Comparison of ENCODE assay signal across 19 mouse cellular contexts in genomic region chr11:54145990-54146389, GRCm38 (mm10). TPM values are rescaled to one million over a fixed set of nuclear protein-coding genes. Genes with fewer than 3 reads are reported as not detected.
"Had no signal": no experiment of that assay in that cellular context is flagged by ENCODE, and none has a peak within 500 bp of the region (broad histone marks: within the 10 kb centered on the region; RNA-seq: fewer than 3 reads in every experiment).

No protein-coding gene starts in this region.

- DNase-seq: kidney, adult 2 months; kidney, postnatal 25 days; layer of hippocampus, adult 9-11 months; liver; liver, embryonic 13.5 days; liver, postnatal 0 days; lung, postnatal 36 days; right cerebral cortex, postnatal 4 days; spleen, adult 18-20 months; thymus, adult 2 months; thymus, postnatal 36 days had no signal

- H3K36me3 ChIP-seq: kidney, embryonic 15.5 days; limb, embryonic 12.5 days; liver, embryonic 13.5 days; lung, embryonic 15.5 days; midbrain, embryonic 15.5 days; neural tube, embryonic 12.5 days; stomach, embryonic 15.5 days had no signal

- H3K9me3 ChIP-seq: kidney, embryonic 15.5 days; liver, embryonic 13.5 days; lung, embryonic 15.5 days; midbrain, embryonic 15.5 days; neural tube, embryonic 12.5 days; stomach, embryonic 15.5 days had no signal

- ATAC-seq: liver, postnatal 0 days; midbrain, embryonic 15.5 days had no signal

- H3K4me1 ChIP-seq: kidney, embryonic 15.5 days; liver, embryonic 13.5 days; lung, embryonic 15.5 days; midbrain, embryonic 15.5 days; neural tube, embryonic 12.5 days; stomach, embryonic 15.5 days had no signal

- H3K4me2 ChIP-seq: kidney, embryonic 15.5 days; limb, embryonic 12.5 days; liver, embryonic 13.5 days; lung, embryonic 15.5 days; midbrain, embryonic 15.5 days; neural tube, embryonic 12.5 days; stomach, embryonic 15.5 days had no signal

- H3K4me3 ChIP-seq: kidney, embryonic 15.5 days; limb, embryonic 12.5 days; liver, embryonic 13.5 days; lung, embryonic 15.5 days; midbrain, embryonic 15.5 days; neural tube, embryonic 12.5 days; stomach, embryonic 15.5 days had no signal

- H3K27me3 ChIP-seq: kidney, embryonic 15.5 days; limb, embryonic 12.5 days; lung, embryonic 15.5 days; midbrain, embryonic 15.5 days; neural tube, embryonic 12.5 days; stomach, embryonic 15.5 days had no signal

- H3K9ac ChIP-seq: kidney, embryonic 15.5 days; limb, embryonic 12.5 days; liver, embryonic 13.5 days; liver, postnatal 0 days; lung, embryonic 15.5 days; midbrain, embryonic 15.5 days; neural tube, embryonic 12.5 days; stomach, embryonic 15.5 days had no signal

- H3K27ac ChIP-seq: kidney, embryonic 15.5 days; limb, embryonic 12.5 days; liver, embryonic 13.5 days; lung, embryonic 15.5 days; midbrain, embryonic 15.5 days; neural tube, embryonic 12.5 days; stomach, embryonic 15.5 days had no signal

RNA-seq across cellular contexts. Expression of gene P4ha2, which starts 46.1 kb away (rescaled TPM):
- total RNA-seq: monocyte, adult 5-6 weeks; neutrophil, adult 5-6 weeks had no signal
